ENCODE assay signal across 13 mouse cellular contexts in the genomic region with DNA sequence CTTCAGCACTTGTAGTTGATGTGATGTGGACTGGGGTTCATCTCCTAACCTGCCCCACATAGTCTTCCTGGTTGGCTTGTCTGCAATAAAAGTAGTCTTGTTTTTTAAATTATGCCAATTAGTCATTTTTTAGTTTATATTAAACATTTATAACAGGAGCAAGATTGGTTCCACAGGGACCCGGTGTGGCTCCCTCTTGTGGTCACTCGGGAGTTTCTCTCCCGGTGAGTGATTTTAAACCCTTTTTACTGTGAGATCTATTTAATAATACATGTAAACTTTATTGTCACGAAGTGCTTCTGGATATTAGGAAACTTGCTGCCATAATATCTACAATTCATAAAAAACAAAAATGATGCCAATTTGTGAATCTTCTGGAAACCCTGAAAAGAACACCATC. TPM values are rescaled to one million over a fixed set of nuclear protein-coding genes. Genes with fewer than 3 reads are reported as not detected.
DNase-seq lines count a peak whose midpoint lies in the region; ATAC-seq and TF ChIP-seq lines count a peak whose summit lies in the region.
"Had no signal": no experiment of that assay in that cellular context is flagged by ENCODE, and none has a peak within 500 bp of the region (broad histone marks: within the 10 kb centered on the region; RNA-seq: fewer than 3 reads in every experiment).

No protein-coding gene starts in this region.

- WGBS in kidney, adult 2 months, result 78% methylated on average over 4 of the region's 4 CpGs
- WGBS in kidney, embryonic 16.5 days, result 69% methylated on average over 4 of the region's 4 CpGs

- H3K4me3 ChIP-seq in kidney, adult 2 months (ENCODE audit: insufficient read depth, low read depth, low read length), result no peak overlapping the region
- no peak overlapping the region for H3K4me3 ChIP-seq in kidney, embryonic 16.5 days (ENCODE audit: low read length)
- H3K4me3 ChIP-seq: intestine, embryonic 15.5 days; limb, embryonic 12.5 days; neural tube, embryonic 15.5 days had no signal

- TF ChIP-seq POLR2A in kidney, adult 2 months (IDR thresholded peaks at IDR 0.05; ENCODE audit: low read depth, low read length), result no peak

- no peak overlapping the region for H3K4me2 ChIP-seq in kidney, embryonic 16.5 days (replicated peaks; ENCODE audit: low read depth, low read length)
- H3K4me2 ChIP-seq: intestine, embryonic 15.5 days; limb, embryonic 12.5 days; neural tube, embryonic 15.5 days had no signal

- H3K4me1 ChIP-seq in kidney, adult 2 months (ENCODE audit: control insufficient read depth, insufficient read depth, low read length), result no peaks in the 10 kb centered on the region
- no peaks in the 10 kb centered on the region for H3K4me1 ChIP-seq in kidney, embryonic 16.5 days (ENCODE audit: insufficient read depth, low read length)
- H3K4me1 ChIP-seq: intestine, embryonic 15.5 days; neural tube, embryonic 15.5 days had no signal

- no peaks in the 10 kb centered on the region for H3K9me3 ChIP-seq in kidney, embryonic 16.5 days (ENCODE audit: low read length)
- H3K9me3 ChIP-seq: intestine, embryonic 15.5 days; limb, embryonic 12.5 days; neural tube, embryonic 15.5 days had no signal

- H3K27ac ChIP-seq in kidney, adult 2 months (ENCODE audit: insufficient read depth, low read depth, low read length), result no peak overlapping the region
- no peak overlapping the region for H3K27ac ChIP-seq in kidney, embryonic 16.5 days (ENCODE audit: low read length)
- H3K27ac ChIP-seq: intestine, embryonic 15.5 days; limb, embryonic 12.5 days; neural tube, embryonic 15.5 days had no signal

- no peaks in the 10 kb centered on the region for H3K27me3 ChIP-seq in kidney, adult 2 months (replicated peaks; ENCODE audit: control insufficient read depth, insufficient read depth, low read length)
- no peaks in the 10 kb centered on the region for H3K27me3 ChIP-seq in kidney, embryonic 16.5 days (ENCODE audit: insufficient read depth, low read length)
- no peaks in the 10 kb centered on the region for H3K27me3 ChIP-seq in splenic B cell, adult 2 months (ENCODE audit: control insufficient read depth, insufficient read depth, low read length, poor library complexity, severe bottlenecking)
- H3K27me3 ChIP-seq: intestine, embryonic 15.5 days; limb, embryonic 12.5 days; neural tube, embryonic 15.5 days had no signal

- peak; percentile 35 for DNase-seq in CD4-positive, CD25-positive, alpha-beta regulatory T cell, adult 2 months (ENCODE audit: low read depth, low spot score)
- no peak for DNase-seq in kidney, adult 2 months
- peak; percentile 22 for DNase-seq in thymus, postnatal 14 days
- DNase-seq in thymus, postnatal 10 days (ENCODE audit: low spot score in 2 of 2), result no peak
- DNase-seq in splenic B cell, adult 2 months (ENCODE audit: low read depth, low spot score), result peak; percentile 35
- no peak for DNase-seq in urinary bladder, postnatal 14 days (ENCODE audit: low spot score)
- DNase-seq: cerebellum, adult 8-10 months; spleen, adult 18-20 months had no signal

- H3K36me3 ChIP-seq in kidney, adult 2 months (ENCODE audit: control insufficient read depth, insufficient read depth, low read length), result peaks cover 2% of the 10 kb centered on the region; the same call in 1 of the 2 replicates
- H3K36me3 ChIP-seq in kidney, embryonic 16.5 days (ENCODE audit: insufficient read depth, low read length), result peaks cover 19% of the 10 kb centered on the region
- 0 out of 2 replicates have a peak, but pooled peaks cover 2% of the 10 kb centered on the region for H3K36me3 ChIP-seq in splenic B cell, adult 2 months (ENCODE audit: control insufficient read depth, insufficient read depth, low read length, poor library complexity, severe bottlenecking)
- H3K36me3 ChIP-seq: intestine, embryonic 15.5 days had no signal

- TF ChIP-seq CTCF in kidney, adult 2 months (conservative IDR thresholded peaks at IDR 0.05; ENCODE audit: insufficient read depth, insufficient read length, low read depth, low read length), result peak; percentile 31; the same call in 1 of the 2 replicates

- H3K9ac ChIP-seq in kidney, embryonic 16.5 days (replicated peaks; ENCODE audit: low read length), result no peak overlapping the region
- H3K9ac ChIP-seq: intestine, embryonic 15.5 days; limb, embryonic 12.5 days; neural tube, embryonic 15.5 days had no signal

- ATAC-seq in CD4-positive, CD25-positive, alpha-beta regulatory T cell, adult 4 months, result no peak
- no peak for ATAC-seq in kidney, embryonic 16.5 days (ENCODE audit: low FRiP score, low TSS enrichment)

RNA-seq across cellular contexts. Expression of gene Tmbim7, which starts 17.0 kb away (rescaled TPM):
- not detected for polyA plus RNA-seq in CD4-positive, CD25-positive, alpha-beta regulatory T cell, adult 4 months (2017; shearing (Covaris generic))
- not detected in 2 replicates for polyA plus RNA-seq in kidney, adult 2 months (2012; rRNA removed)
- not detected in 2 replicates for polyA plus RNA-seq in kidney, embryonic 16.5 days (2015; fragmentation: Nextera tagmentation; extraction: Ambion mirVana)
- polyA plus RNA-seq: intestine, embryonic 15.5 days; limb, embryonic 12.5 days; neural tube, embryonic 15.5 days had no signal

RNA-seq across cellular contexts. Expression of gene Gatad1, which starts 23.0 kb away (rescaled TPM):
- polyA plus RNA-seq in CD4-positive, CD25-positive, alpha-beta regulatory T cell, adult 4 months (2017; shearing (Covaris generic)), result 10 to 100 TPM; 30.8 to 35.2 TPM
- 76.9 and 93.0 TPM in 2 replicates for polyA plus RNA-seq in kidney, adult 2 months (2012; rRNA removed)
- 63.7 and 70.5 TPM in 2 replicates for polyA plus RNA-seq in kidney, embryonic 16.5 days (2015; fragmentation: Nextera tagmentation; extraction: Ambion mirVana)

RNA-seq across cellular contexts. Expression of gene Rbm48, which starts 37.6 kb away (rescaled TPM):
- polyA plus RNA-seq in CD4-positive, CD25-positive, alpha-beta regulatory T cell, adult 4 months (2017; shearing (Covaris generic)), result 10 to 100 TPM; 30.7 to 36.4 TPM
- 4.3 TPM in 2 replicates for polyA plus RNA-seq in kidney, adult 2 months (2012; rRNA removed)
- polyA plus RNA-seq in kidney, embryonic 16.5 days (2015; fragmentation: Nextera tagmentation; extraction: Ambion mirVana), result 14.9 and 16.1 TPM in 2 replicates

RNA-seq across cellular contexts. Expression of gene Pex1, which starts 38.1 kb away (rescaled TPM):
- polyA plus RNA-seq in CD4-positive, CD25-positive, alpha-beta regulatory T cell, adult 4 months (2017; shearing (Covaris generic)), result 10 to 100 TPM; 14.0 to 18.5 TPM
- polyA plus RNA-seq in kidney, adult 2 months (2012; rRNA removed), result 10.8 and 11.1 TPM in 2 replicates
- 14.3 and 21.1 TPM in 2 replicates for polyA plus RNA-seq in kidney, embryonic 16.5 days (2015; fragmentation: Nextera tagmentation; extraction: Ambion mirVana)

Comparison
In these comparisons a context has a peak if more than half of its experiments do, and no peak if none do; other contexts are left out.
1. DNase-seq: peak in CD4-positive, CD25-positive, alpha-beta regulatory T cell, adult 2 months (single experiment), thymus, postnatal 14 days (single experiment) and splenic B cell, adult 2 months (single experiment); none in kidney, adult 2 months (single experiment), thymus, postnatal 10 days (0 of 2) and urinary bladder, postnatal 14 days (single experiment).